Mouse (Mus musculus): ENCODE measurements around the gene Ptk7.

The Ptk7 gene

DNA sequence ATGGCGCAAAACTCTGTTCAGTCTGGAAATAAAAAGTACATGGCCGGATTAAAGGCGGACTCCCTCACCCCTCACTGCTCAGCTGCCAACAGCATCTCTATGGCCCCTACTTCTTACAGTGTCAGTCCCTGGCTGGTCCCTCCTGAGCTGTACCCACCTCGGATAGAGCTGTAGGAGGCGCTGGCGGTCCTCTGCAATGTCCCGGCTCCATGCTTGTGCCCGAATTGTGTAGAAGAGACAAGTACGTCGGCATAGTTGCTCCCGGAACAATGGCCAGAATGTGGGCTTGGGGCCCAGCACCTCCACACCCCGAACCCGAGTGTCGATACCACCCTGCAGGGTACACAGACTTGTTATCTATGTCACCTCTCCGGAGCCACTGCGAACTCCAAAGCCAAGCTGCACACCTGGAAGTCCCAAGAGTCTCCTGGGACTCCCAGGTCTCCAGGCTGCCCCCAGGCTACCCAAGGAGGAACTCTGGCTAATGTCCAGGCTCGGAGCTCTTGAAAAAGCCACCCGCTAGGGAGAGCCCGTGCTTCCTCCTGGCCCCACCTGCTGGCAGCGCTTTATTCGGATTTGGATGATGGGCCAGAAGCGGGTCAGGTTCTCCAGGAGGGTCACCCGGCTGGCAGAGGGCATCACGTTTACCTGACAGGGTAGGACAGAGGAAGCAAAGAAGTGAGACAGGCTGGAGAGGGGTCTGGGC is 107.2 kb downstream of the Ptk7 start:
- no peak for DNase-seq (ENCODE audit: low read depth in 2 of 2, low spot score in 2 of 2)

GRCm38 (mm10) chr17:46521174-46521573 is 108.1 kb downstream of the Ptk7 start:
- DNase-seq (ENCODE audit: low read depth in 2 of 2, low spot score in 2 of 2): no peak

GRCm38 (mm10) chr17:46520385-46520979 is 108.8 kb downstream of the Ptk7 start:
- no peak for DNase-seq (ENCODE audit: low read depth in 2 of 2, low spot score in 2 of 2)

- no peak for DNase-seq (ENCODE audit: low read depth in 2 of 2, low spot score in 2 of 2)
Measured at GRCm38 (mm10) chr17:46519971-46520370, 109.3 kb downstream of the Ptk7 start.
